32 mouse cellular contexts compared by ENCODE assay signal in genomic region chr7:121654675-121655074, GRCm38 (mm10).
"Had no signal": no experiment of that assay in that cellular context is flagged by ENCODE, and none has a peak within 500 bp of the region (broad histone marks: within the 10 kb centered on the region; RNA-seq: fewer than 3 reads in every experiment).

No protein-coding gene starts in this region.

- H3K4me1 ChIP-seq: limb, embryonic 10.5 days; limb, embryonic 12.5 days; limb, embryonic 13.5 days; limb, embryonic 15.5 days; liver, embryonic 12.5 days; liver, embryonic 13.5 days; liver, embryonic 15.5 days; lung, embryonic 15.5 days; midbrain, embryonic 10.5 days; midbrain, embryonic 12.5 days; midbrain, embryonic 13.5 days; midbrain, embryonic 15.5 days had no signal

- H3K4me2 ChIP-seq: limb, embryonic 12.5 days; limb, embryonic 13.5 days; limb, embryonic 15.5 days; liver, embryonic 11.5 days; liver, embryonic 12.5 days; liver, embryonic 13.5 days; liver, embryonic 15.5 days; lung, embryonic 14.5 days; lung, embryonic 15.5 days; midbrain, embryonic 11.5 days; midbrain, embryonic 12.5 days; midbrain, embryonic 13.5 days; midbrain, embryonic 15.5 days had no signal

- DNase-seq: left cerebral cortex, postnatal 4 days; liver; liver, embryonic 13.5 days; liver, postnatal 0 days; lung, adult 18-20 months; lung, adult 2 months; lung, embryonic 14.5 days; lung, postnatal 10 days; lung, postnatal 14 days; lung, postnatal 36 days; lung, postnatal 4 days; midbrain, embryonic 14.5 days had no signal

- ATAC-seq: liver, embryonic 12.5 days; liver, postnatal 0 days; lung, postnatal 0 days; midbrain, embryonic 13.5 days; midbrain, embryonic 15.5 days; midbrain, embryonic 16.5 days had no signal

- H3K4me3 ChIP-seq: left cerebral cortex, adult 2 months; limb, embryonic 10.5 days; limb, embryonic 12.5 days; limb, embryonic 13.5 days; limb, embryonic 15.5 days; liver, embryonic 12.5 days; liver, embryonic 13.5 days; liver, embryonic 15.5 days; lung, embryonic 15.5 days; megakaryocyte, embryonic 14.5 days; midbrain, embryonic 10.5 days; midbrain, embryonic 12.5 days; midbrain, embryonic 13.5 days; midbrain, embryonic 15.5 days; myocyte had no signal

- H3K27me3 ChIP-seq: limb, embryonic 12.5 days; limb, embryonic 13.5 days; limb, embryonic 15.5 days; liver, embryonic 12.5 days; liver, embryonic 13.5 days; liver, embryonic 15.5 days; lung, embryonic 15.5 days; megakaryocyte, embryonic 14.5 days; midbrain, embryonic 12.5 days; midbrain, embryonic 13.5 days; midbrain, embryonic 15.5 days had no signal

- H3K27ac ChIP-seq: left cerebral cortex, adult 2 months; limb, embryonic 10.5 days; limb, embryonic 12.5 days; limb, embryonic 13.5 days; limb, embryonic 15.5 days; liver, embryonic 12.5 days; liver, embryonic 13.5 days; liver, embryonic 14.5 days; liver, embryonic 15.5 days; lung, embryonic 15.5 days; macrophage; midbrain, embryonic 10.5 days; midbrain, embryonic 12.5 days; midbrain, embryonic 13.5 days; midbrain, embryonic 15.5 days had no signal

- H3K9me3 ChIP-seq: limb, embryonic 10.5 days; limb, embryonic 12.5 days; limb, embryonic 13.5 days; limb, embryonic 15.5 days; liver, embryonic 12.5 days; liver, embryonic 13.5 days; liver, embryonic 15.5 days; lung, embryonic 15.5 days; megakaryocyte, embryonic 14.5 days; midbrain, embryonic 10.5 days; midbrain, embryonic 12.5 days; midbrain, embryonic 13.5 days; midbrain, embryonic 15.5 days had no signal

- H3K9ac ChIP-seq: limb, embryonic 12.5 days; limb, embryonic 13.5 days; limb, embryonic 15.5 days; liver, embryonic 12.5 days; liver, embryonic 13.5 days; liver, embryonic 14.5 days; liver, embryonic 15.5 days; liver, postnatal 0 days; lung, embryonic 14.5 days; lung, embryonic 15.5 days; midbrain, embryonic 12.5 days; midbrain, embryonic 13.5 days; midbrain, embryonic 15.5 days had no signal
